Mouse (Mus musculus): ENCODE data around the gene Slc26a11. TPM values are rescaled to one million over a fixed set of nuclear protein-coding genes. Genes with fewer than 3 reads are reported as not detected.
A peak's percentile ranks its signal among the peaks of the same experiment; 100 is the strongest.

Slc26a11 gene
- total and polyA plus RNA-seq, 3 experiments, result 1.4 to 3.3 (median 2.6) TPM

GRCm38 (mm10) chr11:119306762-119307657 is 48.3 kb upstream of the Slc26a11 start:
- Histone ChIP-seq H3K9me3 (replicated peaks; ENCODE audit: low read length) (peaks cover 2% of the 10 kb centered on the region), H3K79me2 (replicated peaks; ENCODE audit: control insufficient read depth, extremely low read depth, insufficient read depth, poor library complexity, severe bottlenecking) (no peaks in the 10 kb centered on the region), H3K4me1 (ENCODE audit: control insufficient read depth in 1 of 2, insufficient read depth in 2 of 2) (peaks cover 0 to 14% of the 10 kb centered on the region in 2 experiments; a peak in 2 of 4 replicates), H3K36me3 (replicated peaks in 1 of 2; ENCODE audit: control insufficient read depth in 1 of 2, insufficient read depth in 1 of 2, low read length in 1 of 2) (no peaks in the 10 kb centered on the region), H3K4me2 (ENCODE audit: insufficient read depth, low read depth, poor library complexity, severe bottlenecking) (no peak overlapping the region), H3K27me3 (replicated peaks) (peaks cover 87% of the 10 kb centered on the region), H3K9ac (ENCODE audit: insufficient read depth, low read depth) (no peak overlapping the region), H3K4me3 (replicated peaks in 1 of 3; ENCODE audit: low read depth in 2 of 3, low read length in 2 of 3, poor library complexity in 1 of 3) (no peak overlapping the region), H3K27ac (ENCODE audit: insufficient read depth, low read depth) (no peak overlapping the region)
- DNase-seq (ENCODE audit: extremely low read depth), result no peak
- TF ChIP-seq ETS1 (conservative IDR thresholded peaks at IDR 0.05; ENCODE audit: low read depth, low read length) (no peak), POLR2A (IDR thresholded peaks at IDR 0.05; ENCODE audit: low read depth, low read length) (no peak), CTCF (conservative IDR thresholded peaks at IDR 0.05 in 1 of 2, IDR thresholded peaks at IDR 0.05 in 1 of 2; ENCODE audit: low read depth in 2 of 2, low read length in 2 of 2) (0 out of 4 replicates have a peak, but pooled peaks of 1 of the 2 experiments have one; percentile 11), E2F4 (IDR thresholded peaks at IDR 0.05; ENCODE audit: insufficient replicate concordance, low read depth, low read length) (no peak), ZC3H11A (IDR thresholded peaks at IDR 0.05; ENCODE audit: low read depth, low read length) (no peak), MXI1 (IDR thresholded peaks at IDR 0.05; ENCODE audit: low read depth, low read length) (no peak), POLR2AphosphoS2 (IDR thresholded peaks at IDR 0.05; ENCODE audit: low read depth, low read length) (no peak), CHD2 (IDR thresholded peaks at IDR 0.05; ENCODE audit: low read length) (no peak)
- dilution Hi-C loops (cut with MboI; ENCODE audit: extremely low pct_ligation_motif_present, extremely low pct_unique_long_range_greater_than_20kb, low sequenced_read_pairs) (no loop called here), in situ Hi-C loops (cut with MboI; ENCODE audit: low pct_ligation_motif_present, low pct_unique_long_range_greater_than_20kb, low sequenced_read_pairs) (no loop called here)

GRCm38 (mm10) chr11:119307658-119307867 is 47.8 kb upstream of the Slc26a11 start, which contains the start of gene Card14:
TSS of gene Card14 (plus strand) at chr11:119307768.
- H3K27me3 ChIP-seq (replicated peaks), result peaks cover 84% of the 10 kb centered on the region
- H3K4me1 ChIP-seq (ENCODE audit: control insufficient read depth in 1 of 2, insufficient read depth in 2 of 2), result peaks cover 0 to 14% of the 10 kb centered on the region in 2 experiments; a peak in 2 of 4 replicates
- no peak within 1 kb of the TSS for H3K27ac ChIP-seq (ENCODE audit: insufficient read depth, low read depth)
- no peak within 1 kb of the TSS for H3K4me2 ChIP-seq (ENCODE audit: insufficient read depth, low read depth, poor library complexity, severe bottlenecking)
- dilution Hi-C loops (cut with MboI; ENCODE audit: extremely low pct_ligation_motif_present, extremely low pct_unique_long_range_greater_than_20kb, low sequenced_read_pairs), result no loop called here
- no peaks in the 10 kb centered on the region for H3K79me2 ChIP-seq (replicated peaks; ENCODE audit: control insufficient read depth, extremely low read depth, insufficient read depth, poor library complexity, severe bottlenecking)
- no peak within 1 kb of the TSS for H3K4me3 ChIP-seq (replicated peaks in 1 of 3; ENCODE audit: low read depth in 2 of 3, low read length in 2 of 3, poor library complexity in 1 of 3)
- no peak within 1 kb of the TSS for H3K9ac ChIP-seq (ENCODE audit: insufficient read depth, low read depth)
- in situ Hi-C loops (cut with MboI; ENCODE audit: low pct_ligation_motif_present, low pct_unique_long_range_greater_than_20kb, low sequenced_read_pairs), result no loop called here
- H3K9me3 ChIP-seq (replicated peaks; ENCODE audit: low read length), result peaks cover 2% of the 10 kb centered on the region
- TF ChIP-seq NELFE (IDR thresholded peaks at IDR 0.05; ENCODE audit: low read depth, low read length), result no peak
- no peak for TF ChIP-seq BHLHE40 (IDR thresholded peaks at IDR 0.05; ENCODE audit: low read depth, low read length)
- no peak for TF ChIP-seq JUN (IDR thresholded peaks at IDR 0.05; ENCODE audit: insufficient read depth, low read depth, low read length)
- TF ChIP-seq GABPA (IDR thresholded peaks at IDR 0.05; ENCODE audit: insufficient replicate concordance, low read depth, low read length), result no peak
- TF ChIP-seq NRF1 (IDR thresholded peaks at IDR 0.05; ENCODE audit: low read depth, low read length), result no peak
- DNase-seq (ENCODE audit: extremely low read depth), result no peak
- H3K36me3 ChIP-seq (replicated peaks in 1 of 2; ENCODE audit: control insufficient read depth in 1 of 2, insufficient read depth in 1 of 2, low read length in 1 of 2), result no peaks in the 10 kb centered on the region

DNA sequence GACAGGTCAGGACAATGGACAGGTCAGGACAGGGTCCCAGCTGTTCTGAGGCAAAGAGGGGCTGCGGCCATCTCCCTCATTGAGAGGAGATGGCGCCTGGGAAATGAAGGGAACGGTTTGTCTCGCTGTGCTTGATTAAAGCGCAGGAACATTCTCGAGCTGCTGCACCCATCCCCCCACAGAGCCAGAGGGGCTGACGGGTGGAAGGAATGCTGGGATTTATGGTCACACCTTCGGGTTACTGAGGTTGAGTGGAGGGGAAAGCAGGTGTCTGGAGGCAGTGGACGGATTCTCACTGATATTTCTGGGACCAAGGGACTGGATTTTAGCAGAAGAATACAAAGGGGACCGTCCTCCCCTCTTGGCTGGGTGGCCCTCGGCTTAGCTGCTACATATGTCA is 47.4 kb upstream of the Slc26a11 start:
- dilution Hi-C loops (cut with MboI; ENCODE audit: extremely low pct_ligation_motif_present, extremely low pct_unique_long_range_greater_than_20kb, low sequenced_read_pairs) (no loop called here), in situ Hi-C loops (cut with MboI; ENCODE audit: low pct_ligation_motif_present, low pct_unique_long_range_greater_than_20kb, low sequenced_read_pairs) (no loop called here)
- peaks cover 0 to 14% of the 10 kb centered on the region in 2 experiments; a peak in 2 of 4 replicates for H3K4me1 ChIP-seq (ENCODE audit: control insufficient read depth in 1 of 2, insufficient read depth in 2 of 2)
- H3K36me3 ChIP-seq (replicated peaks in 1 of 2; ENCODE audit: control insufficient read depth in 1 of 2, insufficient read depth in 1 of 2, low read length in 1 of 2), result no peaks in the 10 kb centered on the region
- H3K27me3 ChIP-seq (replicated peaks), result peaks cover 83% of the 10 kb centered on the region
- DNase-seq (ENCODE audit: extremely low read depth), result no peak
- H3K4me2 ChIP-seq (ENCODE audit: insufficient read depth, low read depth, poor library complexity, severe bottlenecking), result no peak overlapping the region
- no peak overlapping the region for H3K9ac ChIP-seq (ENCODE audit: insufficient read depth, low read depth)
- H3K27ac ChIP-seq (ENCODE audit: insufficient read depth, low read depth), result no peak overlapping the region
- H3K79me2 ChIP-seq (replicated peaks; ENCODE audit: control insufficient read depth, extremely low read depth, insufficient read depth, poor library complexity, severe bottlenecking), result no peaks in the 10 kb centered on the region
- peaks cover 2% of the 10 kb centered on the region for H3K9me3 ChIP-seq (replicated peaks; ENCODE audit: low read length)
- no peak for TF ChIP-seq CHD1 (IDR thresholded peaks at IDR 0.05; ENCODE audit: low read depth, low read length)
- TF ChIP-seq ETS1 (conservative IDR thresholded peaks at IDR 0.05; ENCODE audit: low read depth, low read length), result no peak
- TF ChIP-seq POLR2A (IDR thresholded peaks at IDR 0.05; ENCODE audit: low read depth, low read length), result no peak
- no peak for TF ChIP-seq MAFK (IDR thresholded peaks at IDR 0.05; ENCODE audit: insufficient replicate concordance, low read length)
- no peak for TF ChIP-seq HCFC1 (IDR thresholded peaks at IDR 0.05; ENCODE audit: low read depth, low read length)
- no peak for TF ChIP-seq ZKSCAN1 (IDR thresholded peaks at IDR 0.05; ENCODE audit: borderline replicate concordance, low read depth, low read length)
- TF ChIP-seq MXI1 (IDR thresholded peaks at IDR 0.05; ENCODE audit: low read depth, low read length), result no peak
- TF ChIP-seq RAD21 (IDR thresholded peaks at IDR 0.05; ENCODE audit: low read depth, low read length), result no peak
- no peak for TF ChIP-seq NELFE (IDR thresholded peaks at IDR 0.05; ENCODE audit: low read depth, low read length)
- TF ChIP-seq JUN (IDR thresholded peaks at IDR 0.05; ENCODE audit: insufficient read depth, low read depth, low read length), result no peak
- TF ChIP-seq E2F4 (IDR thresholded peaks at IDR 0.05; ENCODE audit: insufficient replicate concordance, low read depth, low read length), result no peak
- TF ChIP-seq ZNF384 (IDR thresholded peaks at IDR 0.05; ENCODE audit: low read depth, low read length), result no peak
- no peak for TF ChIP-seq NRF1 (IDR thresholded peaks at IDR 0.05; ENCODE audit: low read depth, low read length)
- no peak for TF ChIP-seq POLR2AphosphoS2 (IDR thresholded peaks at IDR 0.05; ENCODE audit: low read depth, low read length)
- TF ChIP-seq ELF1 (IDR thresholded peaks at IDR 0.05; ENCODE audit: low read depth, low read length), result no peak
- TF ChIP-seq GABPA (IDR thresholded peaks at IDR 0.05; ENCODE audit: insufficient replicate concordance, low read depth, low read length), result no peak
- no peak overlapping the region for H3K4me3 ChIP-seq (replicated peaks in 1 of 3; ENCODE audit: low read depth in 2 of 3, low read length in 2 of 3, poor library complexity in 1 of 3)

Measured in CH12.LX (cell line).